Mouse (Mus musculus): ENCODE data around the gene Exoc2.

Exoc2 gene

GRCm38 (mm10) chr13:30826511-30826910 lies 147.4 kb downstream of the Exoc2 start:
- DNase-seq (ENCODE audit: extremely low spot score, low spot score) = no peak

DNA sequence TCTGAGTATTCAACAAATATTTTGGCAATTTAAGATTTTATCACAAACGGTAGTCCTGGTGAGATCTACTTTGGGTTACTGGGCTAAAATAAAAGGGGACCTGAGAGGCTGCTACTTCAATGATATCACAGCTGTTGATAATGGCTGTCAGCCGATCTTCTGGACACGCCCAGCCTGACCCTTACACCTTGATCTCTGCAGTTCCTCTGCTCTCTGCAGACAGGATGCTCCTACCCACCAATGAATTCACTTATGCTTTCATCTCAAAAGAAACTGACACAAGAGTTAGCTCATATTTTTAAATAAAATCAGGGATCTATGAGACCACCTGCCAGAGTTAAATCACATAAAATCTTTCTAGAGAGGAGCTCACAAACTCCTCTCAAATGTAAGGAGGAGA lies 149.0 kb downstream of the Exoc2 start:
- no peak for DNase-seq (ENCODE audit: extremely low spot score, low spot score)

DNA sequence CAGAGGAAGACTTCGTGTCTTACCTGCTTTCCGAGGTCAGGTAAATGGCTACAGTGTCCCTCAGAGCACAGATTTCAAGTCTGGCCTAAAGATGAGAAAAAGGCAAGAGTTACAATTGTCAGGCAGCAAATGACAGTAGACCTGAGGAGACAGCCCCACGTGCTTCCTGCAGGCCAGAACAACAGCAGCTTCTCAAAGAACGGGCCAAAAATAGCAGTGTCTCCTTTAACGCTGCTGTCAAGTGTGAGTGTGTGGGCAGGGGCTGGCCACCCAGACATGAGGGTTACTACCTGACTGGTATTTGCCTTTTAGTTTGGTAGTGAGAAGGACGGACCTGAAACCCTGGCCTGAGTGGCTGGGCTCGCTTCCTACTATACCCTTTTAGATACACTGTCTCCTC lies 153.3 kb downstream of the Exoc2 start:
- DNase-seq (ENCODE audit: extremely low spot score, low spot score) = no peak

GRCm38 (mm10) chr13:30819891-30820290 lies 154.0 kb downstream of the Exoc2 start:
- DNase-seq (ENCODE audit: extremely low spot score, low spot score) = no peak

DNA sequence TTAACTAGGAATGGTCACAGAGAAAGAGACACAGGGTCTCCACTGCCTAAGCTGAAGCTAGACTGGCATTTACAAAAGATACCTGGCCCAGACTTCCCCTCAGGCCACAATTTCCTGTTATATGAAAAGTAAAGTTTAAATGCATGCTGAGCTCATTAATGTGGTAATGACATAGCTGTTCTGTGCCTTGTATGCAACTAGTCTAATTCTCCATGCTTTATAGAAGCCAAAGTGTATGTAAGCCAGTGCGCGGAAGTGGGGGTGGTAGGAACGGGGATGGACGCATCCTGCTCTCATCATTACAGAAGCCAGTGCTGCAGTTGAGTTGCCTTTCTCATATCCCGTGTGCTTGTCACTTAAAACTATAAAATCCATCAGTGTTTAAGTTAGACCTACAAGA lies 156.5 kb downstream of the Exoc2 start:
- DNase-seq (ENCODE audit: extremely low spot score, low spot score) = no peak

DNA sequence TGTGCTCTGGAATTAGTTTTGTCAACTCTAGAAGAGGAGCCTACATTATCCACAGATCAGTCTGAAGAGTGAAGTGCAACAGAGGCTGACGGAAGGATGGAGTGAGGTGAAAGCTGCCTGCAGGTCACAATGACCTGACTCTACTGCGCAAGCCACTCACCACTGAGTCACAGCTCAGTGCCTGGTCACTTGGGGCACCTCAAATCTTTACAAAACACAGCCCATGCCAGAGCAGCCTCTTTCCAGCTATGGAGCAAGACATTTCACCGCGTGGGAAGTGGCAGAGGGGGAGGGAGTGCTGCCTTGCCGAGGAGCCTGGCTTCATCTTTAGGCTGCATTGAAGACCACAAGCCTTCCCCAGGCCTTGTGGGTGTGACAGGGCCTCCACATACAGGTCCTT lies 159.6 kb downstream of the Exoc2 start:
- no peak for DNase-seq (ENCODE audit: extremely low spot score, low spot score)

GRCm38 (mm10) chr13:30813464-30813863 lies 160.4 kb downstream of the Exoc2 start:
- DNase-seq (ENCODE audit: extremely low spot score, low spot score) = no peak

- DNase-seq (ENCODE audit: extremely low spot score, low spot score) = no peak
These were observed 164.7 kb downstream of the Exoc2 start for GRCm38 (mm10) chr13:30809240-30809639.

DNA sequence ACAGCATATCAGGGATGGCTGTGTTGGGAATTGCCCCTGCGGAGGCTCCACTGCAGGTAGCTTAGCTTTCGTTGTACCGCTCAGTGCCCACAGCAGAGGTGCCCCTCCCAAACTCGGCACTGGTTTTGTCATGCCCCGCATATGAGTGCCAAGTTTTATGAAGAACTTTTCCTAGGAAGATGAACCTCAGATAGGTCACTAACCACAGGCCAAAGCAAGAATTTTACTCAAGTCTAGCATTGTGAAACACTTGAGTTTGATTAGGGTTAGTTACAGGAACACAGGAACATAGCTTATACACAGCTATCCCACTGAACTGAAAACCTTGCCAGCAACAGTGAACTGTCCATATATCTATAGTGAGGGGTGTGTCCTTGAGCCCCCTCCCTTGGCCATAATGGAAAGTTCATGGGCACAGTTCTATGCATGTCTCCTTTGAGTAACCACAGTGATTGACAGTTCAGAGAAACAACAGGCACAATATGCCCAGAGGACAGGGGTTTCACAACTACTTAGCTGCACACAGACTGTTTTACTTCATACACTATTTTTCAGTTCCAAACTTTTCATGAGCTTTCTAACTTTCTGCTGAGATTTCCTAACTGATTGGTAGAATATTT lies 171.4 kb downstream of the Exoc2 start:
- DNase-seq (ENCODE audit: extremely low spot score, low spot score) = no peak

GRCm38 (mm10) chr13:30801886-30802285 lies 172.0 kb downstream of the Exoc2 start:
- no peak for DNase-seq (ENCODE audit: extremely low spot score, low spot score)

DNA sequence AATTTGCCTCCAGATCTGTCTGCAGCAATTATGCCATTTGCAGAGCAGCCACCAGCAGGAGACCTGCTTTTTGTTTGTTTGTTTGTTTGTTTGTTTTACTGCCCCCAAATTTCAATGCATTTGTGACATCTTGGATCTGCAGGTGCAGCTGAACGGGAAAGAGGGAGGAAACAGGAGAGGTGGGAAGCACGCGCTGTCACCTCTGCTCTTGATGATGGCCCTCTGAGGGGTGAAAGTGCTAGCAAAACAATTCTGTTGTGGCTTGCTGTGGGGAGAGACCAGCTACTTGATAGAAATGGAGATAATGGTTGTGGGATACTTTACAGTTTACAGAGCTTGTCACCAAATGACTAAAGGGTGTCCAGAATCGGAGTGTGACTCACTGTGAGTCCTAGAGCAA lies 177.9 kb downstream of the Exoc2 start:
- no peak for DNase-seq (ENCODE audit: extremely low spot score, low spot score)

DNA sequence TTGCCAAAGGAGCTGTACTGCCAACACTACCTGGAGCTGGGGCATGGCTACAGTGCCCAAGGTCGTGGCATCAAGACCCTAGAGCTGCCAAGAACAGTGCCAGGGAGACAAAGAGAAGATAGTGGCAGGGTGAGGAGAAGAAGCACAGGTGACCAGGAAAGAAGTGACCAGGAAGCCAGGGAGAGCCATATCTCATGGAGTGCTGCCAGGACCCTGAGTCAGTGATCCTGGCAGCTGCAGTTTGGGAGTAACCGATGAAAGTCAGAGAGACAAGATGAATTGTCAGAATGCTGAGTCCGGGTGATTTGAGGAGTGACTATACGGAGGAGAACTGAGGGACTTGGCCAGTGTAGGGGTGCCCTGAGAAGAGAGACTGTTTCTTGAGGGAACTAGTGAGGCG lies 180.3 kb downstream of the Exoc2 start:
- DNase-seq (ENCODE audit: extremely low spot score, low spot score) = no peak

GRCm38 (mm10) chr13:30793196-30793595 lies 180.7 kb downstream of the Exoc2 start:
- DNase-seq (ENCODE audit: extremely low spot score, low spot score) = no peak

GRCm38 (mm10) chr13:30792741-30793140 lies 181.2 kb downstream of the Exoc2 start:
- DNase-seq (ENCODE audit: extremely low spot score, low spot score) = no peak

DNA sequence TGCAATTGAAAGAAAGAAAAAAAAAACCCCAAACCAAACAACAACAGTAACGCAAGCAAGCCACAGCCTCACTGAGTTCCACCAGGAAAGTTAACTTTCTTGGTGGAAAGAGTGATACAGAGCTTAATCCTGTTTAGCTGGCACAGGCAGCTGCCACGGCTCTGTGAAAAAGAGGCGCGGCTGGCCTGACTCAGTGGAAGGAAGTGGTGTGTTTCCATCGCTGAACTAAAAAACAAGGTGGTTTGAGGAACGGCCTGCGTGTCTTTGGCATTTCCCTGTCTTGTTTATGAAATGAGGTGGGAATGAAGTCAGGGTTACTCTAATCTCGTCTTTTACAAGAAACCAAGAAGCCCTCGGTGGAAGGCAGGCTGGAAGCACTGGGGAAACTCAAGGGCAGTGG lies 181.6 kb downstream of the Exoc2 start:
- DNase-seq (ENCODE audit: extremely low spot score, low spot score) = no peak

DNA sequence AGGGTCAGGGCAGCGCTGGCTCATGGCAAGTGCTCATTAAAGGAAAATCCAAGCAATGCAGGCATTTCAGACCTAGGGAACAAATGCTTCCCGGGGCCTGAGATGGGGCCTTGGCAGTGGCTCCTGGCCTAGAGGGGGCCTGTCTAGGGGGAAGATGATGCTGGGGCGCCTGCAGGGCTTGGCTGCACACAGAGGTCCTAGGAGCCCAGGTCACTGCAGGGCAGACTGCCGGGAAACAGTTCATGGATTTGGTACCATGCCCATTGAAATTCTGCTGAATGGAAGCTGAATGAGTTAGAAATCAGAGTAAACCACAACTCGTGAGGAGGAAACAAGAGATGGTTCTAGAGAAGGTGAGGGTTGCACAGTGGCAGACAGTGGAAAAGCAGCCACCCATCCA lies 183.9 kb downstream of the Exoc2 start:
- DNase-seq (ENCODE audit: extremely low spot score, low spot score) = no peak

GRCm38 (mm10) chr13:30788421-30788820 lies 185.5 kb downstream of the Exoc2 start:
- no peak for DNase-seq (ENCODE audit: extremely low spot score, low spot score)

DNA sequence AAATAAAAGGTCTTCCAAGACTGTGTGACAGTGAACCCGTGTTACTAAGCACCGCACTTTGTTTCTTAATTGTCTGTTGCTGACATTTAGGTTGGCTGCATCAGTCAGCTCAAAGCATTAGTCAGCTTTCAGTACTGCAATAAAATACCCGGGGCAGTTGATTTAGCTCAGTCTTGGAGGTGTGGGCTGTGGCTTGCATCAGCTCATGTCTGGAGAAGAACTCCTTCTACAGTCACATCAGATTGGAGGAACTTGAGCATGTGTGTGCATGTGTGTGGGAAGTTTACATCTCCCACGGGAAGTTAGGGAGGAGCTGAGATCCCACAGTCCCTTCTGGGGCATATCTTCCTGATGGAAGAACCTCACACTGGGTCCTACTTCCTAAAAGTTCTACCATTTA lies 185.9 kb downstream of the Exoc2 start:
- no peak for DNase-seq (ENCODE audit: extremely low spot score, low spot score)

GRCm38 (mm10) chr13:30787556-30787955 lies 186.3 kb downstream of the Exoc2 start:
- DNase-seq (ENCODE audit: extremely low spot score, low spot score) = no peak

- DNase-seq (ENCODE audit: extremely low spot score, low spot score) = no peak
These were observed 186.9 kb downstream of the Exoc2 start for GRCm38 (mm10) chr13:30787036-30787320.

DNA sequence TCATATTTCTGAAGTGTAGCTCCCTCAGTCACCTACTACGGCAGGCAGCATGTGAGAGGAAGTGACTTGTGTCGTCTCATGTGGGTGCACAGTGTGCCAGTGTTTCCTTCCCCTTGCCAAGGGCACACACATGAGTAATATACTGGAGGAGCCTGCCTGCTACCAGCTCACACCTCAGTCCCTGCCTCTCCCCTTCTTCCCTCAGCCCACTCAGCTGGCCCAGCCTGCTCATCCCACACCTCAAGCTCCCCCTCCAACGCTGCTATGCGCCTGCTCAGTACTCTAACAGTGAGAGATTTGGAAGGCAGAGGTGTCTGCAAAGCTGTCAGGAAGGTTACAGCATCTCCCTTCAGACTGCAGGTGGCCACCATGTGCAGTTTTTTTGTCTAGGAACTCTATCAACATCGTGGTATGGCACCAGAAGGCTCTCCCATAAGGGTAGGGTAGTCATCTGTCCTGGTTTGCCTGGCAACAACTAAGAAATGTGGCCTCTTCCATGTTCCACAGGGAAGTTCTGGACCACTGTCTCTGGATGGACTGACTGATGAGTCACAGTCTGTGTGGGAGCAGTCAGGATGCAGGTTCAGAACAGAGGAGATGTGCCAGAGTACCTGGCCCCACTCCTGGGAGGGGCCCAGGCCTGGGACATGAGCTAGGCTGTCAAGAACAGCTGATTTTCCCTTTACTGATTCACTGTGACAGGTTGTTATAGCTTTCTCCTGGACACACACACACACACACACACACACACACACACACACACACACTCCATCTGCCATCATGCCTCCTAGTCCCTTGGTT lies 187.5 kb downstream of the Exoc2 start:
- DNase-seq (ENCODE audit: extremely low spot score, low spot score) = no peak

GRCm38 (mm10) chr13:30785423-30786040 lies 188.4 kb downstream of the Exoc2 start:
- no peak for DNase-seq (ENCODE audit: extremely low spot score, low spot score)

GRCm38 (mm10) chr13:30782419-30782818 lies 191.5 kb downstream of the Exoc2 start:
- no peak for DNase-seq (ENCODE audit: extremely low spot score, low spot score)
